Mouse (Mus musculus) heart, postnatal 0 days (tissue): ENCODE measurements around the gene Ttll10.

Source experiments
- CTCF ChIP-seq: IDR thresholded peaks from 2 replicates; pipeline ENCODE4 v1.5.1; 2016; ENCODE audit warnings: antibody characterized with exemption, control low read depth, low read depth
- EP300 ChIP-seq: IDR thresholded peaks from 2 replicates; pipeline ENCODE4 v1.6.1; 2016; ENCODE audit warnings: antibody characterized with exemption, low read depth

- TF ChIP-seq EP300 (no peak), CTCF (no peak)
These were observed 40.2 kb upstream of the Ttll10 start for GRCm38 (mm10) chr4:156099427-156099826.
